In the genomic region with DNA sequence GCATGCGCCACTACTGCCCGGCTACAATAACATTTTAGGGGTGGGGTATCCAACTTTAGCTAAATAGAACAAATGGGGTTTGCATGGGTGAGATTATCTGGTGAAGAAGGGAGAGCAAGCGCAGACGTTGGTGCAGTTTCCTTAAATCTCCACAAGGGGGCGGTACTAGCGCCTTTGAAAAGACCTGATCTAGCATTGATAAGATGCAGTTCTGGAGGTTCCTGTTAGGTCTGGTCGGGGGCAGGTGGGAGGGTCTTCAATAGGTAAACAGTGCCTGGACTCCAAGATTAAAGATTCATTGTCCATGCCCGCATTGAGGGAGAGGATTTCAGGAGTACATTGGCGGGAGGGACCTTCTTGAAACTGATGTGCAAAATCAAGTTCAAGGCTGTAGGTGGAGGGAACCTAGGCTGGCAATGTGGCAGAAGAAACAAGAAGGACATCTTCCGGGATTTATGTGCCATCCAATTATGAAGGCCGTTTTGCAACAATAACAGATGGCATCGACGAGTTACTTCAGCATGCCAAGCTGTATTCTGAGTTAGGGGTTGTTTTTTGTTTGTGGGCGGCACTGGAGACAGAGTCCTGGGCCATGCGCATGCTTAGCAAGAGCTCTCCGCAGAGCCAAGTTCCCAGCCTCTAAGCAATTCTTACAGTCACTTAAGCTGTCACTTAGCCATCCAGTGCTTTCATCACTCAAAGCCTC, we compare ENCODE assay signal across 8 mouse cellular contexts. TPM values are rescaled to one million over a fixed set of nuclear protein-coding genes. Genes with fewer than 3 reads are reported as not detected.
DNase-seq lines count a peak whose midpoint lies in the region.

No protein-coding gene starts in this region.

- peak; percentile 62 for DNase-seq in adrenal gland, postnatal 14 days
- no peak for DNase-seq in adrenal gland, postnatal 4 days (ENCODE audit: low spot score in 2 of 2)
- peak; percentile 19 for DNase-seq in ovary, postnatal 14 days (ENCODE audit: low spot score)
- DNase-seq in ovary, adult 18-20 months (ENCODE audit: low spot score) = no peak
- peak; percentile 58 to 64 for DNase-seq in cerebellum, postnatal 36 days
- peak; percentile 35 for DNase-seq in layer of hippocampus, adult 9-10 months (ENCODE audit: low spot score)
- DNase-seq in mesoderm, embryonic 11.5 days (ENCODE audit: low read depth, low spot score) = peak; percentile 63
- peak; percentile 36 for DNase-seq in thymus, postnatal 25 days

RNA-seq across cellular contexts. Expression of a gene that starts 3.0 kb away (rescaled TPM):
- 2.6 and 33.4 TPM in 2 replicates for total RNA-seq in adrenal gland, postnatal 14 days (2021)
- total RNA-seq in adrenal gland, postnatal 4 days (2021) = 10 to 100 TPM; 11.6 to 24.9 TPM

RNA-seq across cellular contexts. Expression of a gene that starts 32.3 kb away (rescaled TPM):
- total RNA-seq in adrenal gland, postnatal 14 days (2021) = 0.11 TPM in 1 of 2 replicates, not detected in the other
- total RNA-seq in adrenal gland, postnatal 4 days (2021) = 1 to 10 TPM in 1 of 2 experiments, under 1 TPM in 1; 0.08 to 7.1 TPM

RNA-seq across cellular contexts. Expression of a gene that starts 32.9 kb away (rescaled TPM):
- total RNA-seq in adrenal gland, postnatal 14 days (2021) = not detected in 2 replicates
- total RNA-seq in adrenal gland, postnatal 4 days (2021) = 1 to 10 TPM in 1 of 2 experiments, under 1 TPM in 1; 0.14 to 1.3 TPM

RNA-seq across cellular contexts. Expression of a gene that starts 44.5 kb away (rescaled TPM):
- total RNA-seq in adrenal gland, postnatal 14 days (2021) = 8.3 and 8.9 TPM in 2 replicates
- 10 to 100 TPM; 19.3 to 22.9 TPM for total RNA-seq in adrenal gland, postnatal 4 days (2021)

RNA-seq across cellular contexts. Expression of a gene that starts 45.1 kb away (rescaled TPM):
- 21.3 and 28.3 TPM in 2 replicates for total RNA-seq in adrenal gland, postnatal 14 days (2021)
- 10 to 100 TPM; 49.5 to 59.1 TPM for total RNA-seq in adrenal gland, postnatal 4 days (2021)

Comparison
In these comparisons a context has a peak if more than half of its experiments do, and no peak if none do; other contexts are left out.
1. DNase-seq: peak in adrenal gland, postnatal 14 days (single experiment), ovary, postnatal 14 days (single experiment), cerebellum, postnatal 36 days (2 of 2), layer of hippocampus, adult 9-10 months (single experiment), mesoderm, embryonic 11.5 days (single experiment) and thymus, postnatal 25 days (single experiment); none in adrenal gland, postnatal 4 days (0 of 2) and ovary, adult 18-20 months (single experiment).